Mouse (Mus musculus) brain, embryonic 14.5 days (tissue): Measurements from ENCODE around the gene Slc25a21.

Experiments
- CTCF ChIP-seq: fragments of 200-500 bp; IDR thresholded peaks from 2 replicates; pipeline ENCODE4 v1.5.1; 2012; ENCODE audit warnings: inconsistent platforms, mild to moderate bottlenecking, moderate library complexity, borderline replicate concordance; ENCODE audit not compliant: insufficient read depth, insufficient read length; ENCODE audit errors: extremely low read depth
- POLR2A ChIP-seq: fragments of 200-500 bp; IDR thresholded peaks from 2 replicates; pipeline ENCODE4 v1.6.1; 2012; ENCODE audit warnings: mild to moderate bottlenecking, inconsistent platforms, borderline replicate concordance; ENCODE audit not compliant: poor library complexity, insufficient read depth, insufficient read length, severe bottlenecking; ENCODE audit errors: extremely low read depth

- TF ChIP-seq POLR2A = no peak
- no peak for TF ChIP-seq CTCF
Measured at GRCm38 (mm10) chr12:56827808-56828384, 369.4 kb downstream of the Slc25a21 start.
